Mouse (Mus musculus) megakaryocyte, embryonic 14.5 days (primary cell): ENCODE results near the gene Arhgef3. TPM values are rescaled to one million over a fixed set of nuclear protein-coding genes. Genes with fewer than 3 reads are reported as not detected.

Experiments
- H3K27me3 ChIP-seq: replicated peaks from 2 replicates; pipeline ENCODE3; 2012; ENCODE audit warnings: inconsistent platforms
- H3K36me3 ChIP-seq: replicated peaks from 2 replicates; pipeline ENCODE3; 2012; ENCODE audit warnings: low read length, inconsistent platforms, mixed read lengths
- H3K4me1 ChIP-seq: 2 replicates; pipeline ENCODE4 v1.6.1; 2012; ENCODE audit warnings: inconsistent platforms
- H3K4me3 ChIP-seq: replicated peaks from 2 replicates; pipeline ENCODE3; 2012; ENCODE audit warnings: moderate library complexity, mild to moderate bottlenecking, inconsistent platforms
- H3K9me3 ChIP-seq: 2 replicates; pipeline ENCODE4 v1.6.1; 2012; ENCODE audit warnings: inconsistent platforms
- FLI1 ChIP-seq: IDR thresholded peaks from 2 replicates; pipeline ENCODE4 v1.6.1; 2012; ENCODE audit warnings: low read length, inconsistent platforms, mixed read lengths
- GATA1 ChIP-seq: IDR thresholded peaks from 3 replicates; pipeline ENCODE4 v1.6.1; 2012; ENCODE audit warnings: mixed read lengths, low read length, inconsistent platforms, borderline replicate concordance
- polyA plus RNA-seq: library from polyadenylated mRNA; stranded (reverse); fragments of >175 nt; gene quantifications from 2 replicates; pipeline ENCODE4 v1.2.3, GENCODE M21; 2012; ENCODE audit warnings: low replicate concordance; ENCODE audit not compliant: insufficient read depth

The Arhgef3 gene
- polyA plus RNA-seq, 1 experiment: 6.7 TPM

DNA sequence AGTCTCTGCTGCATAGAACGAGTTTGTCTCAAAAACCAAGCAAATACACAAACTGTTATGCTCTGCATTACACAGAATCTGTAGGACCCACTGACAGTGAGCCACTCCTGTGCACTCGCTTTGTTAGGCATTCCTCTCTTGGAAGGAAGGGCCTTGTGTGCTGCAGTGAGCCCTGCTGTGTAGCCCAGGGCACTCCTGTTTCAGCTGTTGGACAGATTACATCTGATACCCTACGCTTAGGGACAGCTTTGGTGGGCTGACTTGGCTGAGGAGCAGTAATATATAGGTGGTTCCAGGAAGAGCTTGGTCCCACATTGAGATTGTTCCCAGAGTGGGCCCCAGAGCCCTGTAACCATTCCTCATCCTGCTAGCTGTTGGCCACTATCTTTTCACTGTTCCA, 43.4 kb downstream of the Arhgef3 start:
- peaks cover 51% of the 10 kb centered on the region for H3K27me3 ChIP-seq
- no peaks in the 10 kb centered on the region for H3K4me1 ChIP-seq
- no peaks in the 10 kb centered on the region for H3K9me3 ChIP-seq
- H3K36me3 ChIP-seq: no peaks in the 10 kb centered on the region
- no peak overlapping the region for H3K4me3 ChIP-seq
- TF ChIP-seq GATA1 (no peak), FLI1 (no peak)

DNA sequence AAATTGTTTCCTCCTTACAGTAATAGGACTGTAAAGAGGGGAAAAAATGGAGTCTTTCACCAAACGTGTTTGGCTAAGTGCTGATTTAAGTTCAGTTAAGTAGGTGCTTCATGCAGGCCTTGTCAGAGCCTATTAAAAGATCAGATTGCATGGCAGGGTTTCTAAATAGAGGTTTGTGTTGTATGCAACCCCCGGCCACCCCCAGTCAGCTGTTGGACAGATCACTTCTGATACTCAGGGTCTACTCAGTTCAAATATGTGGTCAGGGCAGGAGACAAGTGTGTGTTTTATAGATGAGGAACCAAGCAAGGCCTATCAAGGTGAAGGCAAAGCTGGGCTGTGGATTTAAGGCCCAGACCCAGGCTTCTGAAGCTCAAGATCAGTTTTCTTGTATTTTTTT, 44.1 kb downstream of the Arhgef3 start:
- peaks cover 49% of the 10 kb centered on the region for H3K27me3 ChIP-seq
- no peak overlapping the region for H3K4me3 ChIP-seq
- H3K4me1 ChIP-seq: no peaks in the 10 kb centered on the region
- H3K36me3 ChIP-seq: no peaks in the 10 kb centered on the region
- H3K9me3 ChIP-seq: no peaks in the 10 kb centered on the region
- no peak for TF ChIP-seq FLI1
- no peak for TF ChIP-seq GATA1

DNA sequence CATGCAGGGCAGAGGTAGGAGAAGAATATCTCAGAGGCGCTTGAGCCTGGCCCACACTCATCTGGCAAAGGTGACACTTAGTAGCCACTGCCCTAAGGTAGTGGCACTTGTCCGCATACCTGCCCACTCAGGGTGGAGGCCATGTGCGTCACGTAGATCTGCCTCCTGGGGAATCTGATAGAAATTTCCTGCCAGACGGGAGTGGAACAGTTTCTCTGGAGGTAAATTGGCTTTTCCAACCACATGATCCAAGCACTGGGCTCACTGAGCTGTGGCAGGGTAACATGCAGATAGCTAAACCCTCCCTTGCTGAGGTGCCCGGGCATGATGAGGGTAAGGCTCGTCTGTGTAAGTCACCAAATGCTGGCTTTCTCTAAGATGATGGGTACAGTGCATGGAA, 46.1 kb downstream of the Arhgef3 start:
- TF ChIP-seq FLI1 (no peak), GATA1 (no peak)
- H3K9me3 ChIP-seq: no peaks in the 10 kb centered on the region
- H3K36me3 ChIP-seq: no peaks in the 10 kb centered on the region
- no peak overlapping the region for H3K4me3 ChIP-seq
- H3K4me1 ChIP-seq: no peaks in the 10 kb centered on the region
- H3K27me3 ChIP-seq: peaks cover 44% of the 10 kb centered on the region

DNA sequence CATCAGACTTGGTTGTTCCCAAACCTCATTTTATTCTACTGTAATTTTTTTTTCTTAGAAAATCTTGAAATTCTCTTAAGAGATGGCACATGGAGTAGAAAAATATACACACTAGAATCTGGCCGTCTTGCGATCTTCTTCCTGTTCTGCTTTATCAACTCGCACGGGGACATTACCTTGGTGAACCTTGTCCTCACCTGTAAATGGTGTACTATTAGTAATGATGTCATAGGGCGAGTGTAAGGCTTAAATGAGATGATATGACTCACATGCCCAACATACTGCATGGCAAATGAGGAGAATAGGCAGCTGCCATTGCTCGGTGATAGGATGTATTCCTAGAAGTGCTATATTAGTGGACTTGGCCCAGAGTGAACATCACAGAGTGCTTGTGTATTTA, 49.9 kb downstream of the Arhgef3 start:
- TF ChIP-seq GATA1 (no peak), FLI1 (no peak)
- 0 out of 2 replicates have a peak, but pooled peaks cover 3% of the 10 kb centered on the region for H3K4me1 ChIP-seq
- H3K4me3 ChIP-seq: no peak overlapping the region
- peaks cover 52% of the 10 kb centered on the region for H3K27me3 ChIP-seq
- H3K36me3 ChIP-seq: no peaks in the 10 kb centered on the region
- no peaks in the 10 kb centered on the region for H3K9me3 ChIP-seq

DNA sequence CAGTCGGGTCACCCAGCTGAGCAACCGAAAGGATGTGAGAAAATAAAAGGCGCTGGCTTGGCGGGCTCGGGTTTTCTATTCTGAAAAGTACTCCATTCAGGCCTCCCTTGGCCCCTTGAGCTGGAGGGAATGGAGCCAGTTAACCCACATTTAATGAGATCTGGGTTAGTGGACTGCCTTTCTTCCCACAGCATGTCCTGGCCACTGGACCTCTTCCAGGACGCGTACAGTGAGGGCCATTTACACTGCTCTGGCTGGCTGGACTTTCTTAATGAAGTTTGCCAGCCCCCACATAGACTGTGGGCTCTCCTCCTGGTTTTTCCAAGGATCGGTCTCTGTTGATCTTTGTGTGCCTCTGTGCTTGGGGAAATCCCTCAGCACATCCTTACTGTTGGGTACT, 52.1 kb downstream of the Arhgef3 start:
- no peaks in the 10 kb centered on the region for H3K36me3 ChIP-seq
- H3K27me3 ChIP-seq: peaks cover 50% of the 10 kb centered on the region
- no peaks in the 10 kb centered on the region for H3K9me3 ChIP-seq
- 0 out of 2 replicates have a peak, but pooled peaks cover 3% of the 10 kb centered on the region for H3K4me1 ChIP-seq
- TF ChIP-seq GATA1: no peak
- no peak for TF ChIP-seq FLI1
- H3K4me3 ChIP-seq: no peak overlapping the region

DNA sequence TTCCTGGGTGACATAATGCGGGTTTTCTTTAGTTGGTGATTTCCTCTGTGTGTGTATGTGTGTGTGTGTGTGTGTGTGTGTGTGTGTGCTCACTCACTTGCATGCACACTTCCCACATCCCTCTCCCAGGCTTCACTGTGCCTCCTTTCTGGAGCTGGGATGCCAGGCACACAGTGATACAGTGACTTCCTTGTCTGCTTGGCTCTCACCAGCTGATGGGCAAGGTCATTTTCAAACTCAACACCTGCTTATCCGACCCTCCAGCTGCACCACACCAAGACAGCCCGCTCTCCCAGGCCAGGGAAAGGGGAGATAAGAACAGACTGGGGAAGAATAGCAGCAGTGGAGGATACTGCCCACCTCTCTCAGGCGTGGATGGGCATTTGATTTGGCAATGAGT, 52.5 kb downstream of the Arhgef3 start:
- peaks cover 50% of the 10 kb centered on the region for H3K27me3 ChIP-seq
- 0 out of 2 replicates have a peak, but pooled peaks cover 3% of the 10 kb centered on the region for H3K4me1 ChIP-seq
- H3K9me3 ChIP-seq: no peaks in the 10 kb centered on the region
- H3K36me3 ChIP-seq: no peaks in the 10 kb centered on the region
- H3K4me3 ChIP-seq: no peak overlapping the region
- TF ChIP-seq FLI1: no peak

DNA sequence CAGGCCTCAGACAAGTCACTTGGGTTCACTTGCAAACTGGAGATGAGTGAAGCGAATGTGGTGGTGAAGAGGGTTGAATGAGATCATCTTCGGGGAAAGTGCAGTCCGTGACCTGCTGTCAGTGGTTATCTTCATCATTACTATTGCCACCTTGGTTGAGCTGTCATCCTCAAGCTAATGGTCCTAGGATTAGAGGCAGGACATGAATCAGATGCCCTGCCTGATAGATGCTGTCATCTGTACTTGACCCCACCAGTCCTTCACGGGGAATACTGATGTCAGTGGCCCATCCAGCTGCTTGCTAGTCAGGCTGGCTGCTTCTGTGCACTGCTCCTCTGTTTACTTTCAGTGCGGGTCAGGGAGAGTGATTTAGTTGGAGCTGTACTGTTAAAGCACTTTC, 53.7 kb downstream of the Arhgef3 start:
- 0 out of 2 replicates have a peak, but pooled peaks cover 3% of the 10 kb centered on the region for H3K4me1 ChIP-seq
- no peaks in the 10 kb centered on the region for H3K9me3 ChIP-seq
- no peaks in the 10 kb centered on the region for H3K36me3 ChIP-seq
- no peak overlapping the region for H3K4me3 ChIP-seq
- H3K27me3 ChIP-seq: peaks cover 53% of the 10 kb centered on the region
- TF ChIP-seq FLI1 (no peak), GATA1 (no peak)

DNA sequence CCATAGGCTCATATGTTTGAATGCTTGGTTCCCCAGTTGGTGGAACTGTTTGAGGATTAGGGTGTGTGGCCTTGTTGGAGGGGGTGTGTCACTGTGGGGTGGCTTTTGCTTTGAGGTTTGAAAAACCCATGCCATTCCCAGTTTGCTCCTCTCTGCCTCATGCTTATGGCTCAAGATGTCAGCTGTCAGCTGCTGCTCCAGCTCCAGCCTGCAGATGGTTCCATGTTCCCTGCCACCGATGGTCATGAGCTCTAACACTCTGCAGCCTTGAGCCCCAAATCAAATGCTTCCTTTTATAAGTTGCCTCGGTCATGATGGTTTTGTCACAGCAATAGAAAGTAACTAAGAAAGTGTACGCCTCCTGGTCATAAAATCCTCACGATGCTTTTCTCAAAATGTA, 54.6 kb downstream of the Arhgef3 start:
- Histone ChIP-seq H3K4me1 (0 out of 2 replicates have a peak, but pooled peaks cover 3% of the 10 kb centered on the region), H3K9me3 (no peaks in the 10 kb centered on the region), H3K4me3 (no peak overlapping the region), H3K36me3 (no peaks in the 10 kb centered on the region), H3K27me3 (peaks cover 51% of the 10 kb centered on the region)
- TF ChIP-seq FLI1 (no peak), GATA1 (no peak)

DNA sequence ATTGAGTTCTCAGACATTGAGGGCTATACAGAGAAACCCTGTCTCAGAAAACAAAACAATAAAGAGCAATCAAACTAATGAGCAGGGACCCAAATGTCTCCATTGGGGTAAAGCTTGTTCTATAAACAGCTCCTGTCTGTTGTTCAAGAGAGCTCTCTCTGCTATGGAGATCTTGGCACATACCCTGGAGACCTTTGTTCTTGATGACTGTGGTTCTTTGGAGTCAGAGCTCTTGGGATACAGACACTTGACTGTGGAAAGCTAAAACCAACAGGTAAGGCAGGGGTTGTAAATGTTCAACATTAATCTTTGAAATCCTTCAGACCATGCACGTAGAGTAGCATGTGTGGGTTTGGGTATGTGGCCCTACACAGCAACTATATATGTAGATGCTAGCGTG, 55.7 kb downstream of the Arhgef3 start:
- TF ChIP-seq FLI1: no peak
- 0 out of 2 replicates have a peak, but pooled peaks cover 3% of the 10 kb centered on the region for H3K4me1 ChIP-seq
- H3K27me3 ChIP-seq: peaks cover 54% of the 10 kb centered on the region
- H3K9me3 ChIP-seq: no peaks in the 10 kb centered on the region
- no peaks in the 10 kb centered on the region for H3K36me3 ChIP-seq
- H3K4me3 ChIP-seq: no peak overlapping the region

DNA sequence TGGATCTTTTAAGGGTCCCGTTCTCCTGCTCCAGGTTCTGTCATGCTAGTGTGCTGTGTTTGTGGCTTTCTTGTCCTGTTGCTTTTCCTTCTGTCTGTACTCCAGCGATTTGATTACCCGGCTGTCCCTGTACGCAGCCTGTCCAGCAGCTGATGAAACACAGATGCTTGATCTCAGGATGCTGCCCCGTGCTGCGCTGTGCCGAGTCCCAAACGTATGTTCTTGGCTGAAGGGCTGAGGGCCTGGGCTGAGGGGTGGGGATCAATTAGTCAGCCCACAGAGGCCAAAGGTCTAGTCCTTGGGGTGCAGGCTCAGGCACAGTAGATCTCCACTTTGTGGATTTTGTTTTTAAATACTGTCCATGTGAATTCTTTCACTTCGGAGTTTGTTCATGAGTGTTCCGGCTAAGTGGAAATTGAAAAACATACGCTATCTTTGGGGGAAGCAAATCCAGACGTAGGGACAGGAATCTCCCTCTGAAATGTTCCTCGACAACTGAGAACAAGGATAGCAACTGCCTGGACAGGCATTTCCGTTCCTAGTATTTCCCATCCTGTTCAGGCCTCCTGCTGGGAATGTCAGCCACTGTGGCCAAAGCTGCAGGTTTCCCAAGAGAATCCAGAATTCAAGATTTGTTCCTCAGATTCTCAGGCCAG, 56.6 kb downstream of the Arhgef3 start:
- H3K27me3 ChIP-seq: peaks cover 56% of the 10 kb centered on the region
- H3K4me3 ChIP-seq: no peak overlapping the region
- H3K36me3 ChIP-seq: no peaks in the 10 kb centered on the region
- H3K9me3 ChIP-seq: no peaks in the 10 kb centered on the region
- 0 out of 2 replicates have a peak, but pooled peaks cover 3% of the 10 kb centered on the region for H3K4me1 ChIP-seq
- TF ChIP-seq GATA1 (no peak), FLI1 (no peak)
